Mouse (Mus musculus): ENCODE data around the gene Eif1ax. TPM values are rescaled to one million over a fixed set of nuclear protein-coding genes. Genes with fewer than 3 reads are reported as not detected.
"Not testable (repeated sequence)": the region's sequence is repeated elsewhere in the genome, so short reads cannot be mapped to it uniquely, and the experiment has no call there.

The Eif1ax gene
- 100 to 1,000 TPM; 121 to 128 TPM for total RNA-seq (2021)
- long read RNA-seq, experiment 1, full-length matches to known transcripts = 126 of 142 reads
- long read RNA-seq, experiment 1, partial matches to known transcripts = 7 of 142 reads
- long read RNA-seq, experiment 1, other reads (novel, unspliced or antisense) = 9 of 142 reads
- long read RNA-seq, experiment 2, full-length matches to known transcripts = 74 of 87 reads
- long read RNA-seq, experiment 2, partial matches to known transcripts = 2 of 87 reads
- long read RNA-seq, experiment 2, other reads (novel, unspliced or antisense) = 11 of 87 reads

GRCm38 (mm10) chrX:159371831-159372752 is at the start of gene Eif1ax:
Gene Eif1ax (plus strand): TSS chrX:159372178.
- DNase-seq (ENCODE audit: low spot score in 2 of 2) = peak; percentile 44 to 49

GRCm38 (mm10) chrX:159364506-159364905 is 7.5 kb upstream of the Eif1ax start:
- no peak for DNase-seq (ENCODE audit: low spot score in 2 of 2)

GRCm38 (mm10) chrX:159372753-159373144 is 771 bp downstream of the Eif1ax start:
- DNase-seq (ENCODE audit: low spot score in 2 of 2) = no peak

- no peak for DNase-seq (ENCODE audit: low spot score in 2 of 2)
Observed at GRCm38 (mm10) chrX:159387105-159387504, 15.1 kb downstream of the Eif1ax start.

- no peak for DNase-seq (ENCODE audit: low spot score in 2 of 2)
Observed at GRCm38 (mm10) chrX:159388953-159389352, 17.0 kb downstream of the Eif1ax start.

- DNase-seq (ENCODE audit: low spot score in 2 of 2) = no peak
Observed at GRCm38 (mm10) chrX:159390347-159390962, 18.5 kb downstream of the Eif1ax start.

GRCm38 (mm10) chrX:159391239-159391638 is 19.3 kb downstream of the Eif1ax start:
- DNase-seq (ENCODE audit: low spot score in 2 of 2) = no peak

- DNase-seq (ENCODE audit: low spot score in 2 of 2) = peak; percentile 3 to 13
Observed at GRCm38 (mm10) chrX:159409253-159409652, 37.3 kb downstream of the Eif1ax start.

GRCm38 (mm10) chrX:159414130-159414828 is 42.3 kb downstream of the Eif1ax start, which contains the start of gene Map7d2:
Gene Map7d2 (plus strand): TSS chrX:159414572.
- DNase-seq (ENCODE audit: low spot score in 2 of 2) = peak; percentile 56 to 72

- peak; percentile 14 to 15 for DNase-seq (ENCODE audit: low spot score in 2 of 2)
Observed at GRCm38 (mm10) chrX:159414829-159415673, 43.1 kb downstream of the Eif1ax start.

GRCm38 (mm10) chrX:159430507-159430906 is 58.5 kb downstream of the Eif1ax start:
- not testable (repeated sequence) for DNase-seq (ENCODE audit: low spot score in 2 of 2)

Other genes with a start within 250 kb of the Eif1ax start
- gene Rps6ka3, start 161.9 kb upstream of the Eif1ax start, total RNA-seq (2021) = 10 to 100 TPM; 52.9 to 56.1 TPM
- 100 to 1,000 TPM; 112 to 127 TPM for gene Map7d2, start 42.4 kb downstream of the Eif1ax start, total RNA-seq (2021)
- gene Bclaf3, start 154.5 kb downstream of the Eif1ax start, total RNA-seq (2021) = 10 to 100 TPM; 14.1 to 14.2 TPM

All from left cerebral cortex, adult 18-20 months (tissue).